Mouse (Mus musculus): ENCODE measurements around the gene Pde1c.
"Not testable (repeated sequence)": the region's sequence is repeated elsewhere in the genome, so short reads cannot be mapped to it uniquely, and the experiment has no call there.

Pde1c gene

DNA sequence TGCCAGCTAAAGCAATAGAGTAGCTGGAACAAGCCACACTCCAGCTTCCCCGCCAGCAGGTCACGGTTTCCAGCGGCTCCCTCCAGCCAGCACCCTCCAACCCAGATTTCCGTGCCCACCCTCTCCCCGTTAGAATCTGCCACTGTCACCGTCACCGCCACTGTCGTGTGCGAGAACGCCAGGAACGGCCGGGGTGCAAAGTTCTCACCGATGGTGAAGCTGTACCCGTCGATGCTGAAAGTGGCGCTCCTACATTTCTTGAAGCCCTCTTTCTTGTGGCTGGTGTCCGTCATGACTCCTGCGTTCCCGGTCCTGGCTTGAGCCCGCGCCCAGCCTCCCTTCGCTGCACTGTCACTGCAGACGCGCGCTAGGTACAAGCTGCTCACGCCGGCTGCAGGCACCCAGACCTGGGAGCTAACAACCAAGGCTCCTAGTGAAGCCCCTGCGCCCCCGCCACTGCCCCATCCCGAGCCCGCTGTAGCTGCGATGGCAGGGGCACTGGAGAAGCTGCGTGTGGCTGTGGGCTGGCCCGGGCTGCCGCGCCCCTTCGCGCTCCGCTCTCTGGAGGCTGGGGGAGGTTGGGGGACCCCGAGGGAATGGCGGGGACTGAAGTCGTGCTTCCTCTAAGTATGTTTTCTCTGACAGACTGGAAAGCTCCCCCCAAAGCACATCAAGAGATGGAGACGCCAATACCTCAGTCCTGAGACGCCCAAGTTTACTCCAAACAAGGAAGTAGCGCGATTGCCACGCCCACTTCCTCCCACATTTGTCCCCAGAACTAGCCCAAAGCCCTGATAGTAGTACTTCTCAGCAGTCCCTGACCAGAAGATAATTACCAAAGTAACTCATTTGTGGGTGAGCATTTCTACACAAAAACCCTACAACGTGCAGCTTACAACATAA lies at the start of gene Pde1c:
Pde1c (minus strand) TSS at position 634 of the 903 bp plus-strand sequence.
- DNase-seq: peak; percentile 15 to 34

DNA sequence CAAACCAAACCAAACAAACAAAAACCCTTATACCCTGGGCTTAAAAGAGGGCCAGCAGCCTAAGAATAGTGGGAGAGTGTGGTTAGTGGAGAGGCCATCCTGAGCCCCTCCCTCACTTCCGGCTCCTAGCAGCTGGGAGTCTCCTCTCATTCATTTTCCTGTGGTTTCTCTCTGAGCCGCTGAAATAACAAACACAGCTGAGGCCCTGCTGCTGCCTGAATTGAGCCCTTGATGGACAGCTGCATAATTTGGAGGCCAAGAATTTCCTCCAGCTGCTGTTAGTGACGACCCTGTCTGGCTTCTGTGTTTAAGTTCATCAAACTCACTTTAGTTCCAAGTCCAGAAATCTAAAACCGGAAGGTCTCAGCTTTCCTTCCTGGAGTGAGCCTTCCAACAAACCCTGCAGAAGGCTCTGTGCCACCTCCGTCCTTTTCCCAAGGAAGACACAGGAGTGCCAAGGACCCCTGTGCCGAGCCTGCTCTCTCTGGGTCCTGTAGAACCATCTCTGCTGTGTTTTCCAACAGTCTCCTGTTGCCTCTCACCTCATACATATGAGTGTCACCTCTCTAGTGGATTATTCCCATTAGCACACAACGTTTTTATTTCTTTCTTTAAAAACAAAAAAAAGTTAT lies 48.2 kb upstream of the Pde1c start:
- peak in 1 of 2 experiments; percentile 8 for DNase-seq

DNA sequence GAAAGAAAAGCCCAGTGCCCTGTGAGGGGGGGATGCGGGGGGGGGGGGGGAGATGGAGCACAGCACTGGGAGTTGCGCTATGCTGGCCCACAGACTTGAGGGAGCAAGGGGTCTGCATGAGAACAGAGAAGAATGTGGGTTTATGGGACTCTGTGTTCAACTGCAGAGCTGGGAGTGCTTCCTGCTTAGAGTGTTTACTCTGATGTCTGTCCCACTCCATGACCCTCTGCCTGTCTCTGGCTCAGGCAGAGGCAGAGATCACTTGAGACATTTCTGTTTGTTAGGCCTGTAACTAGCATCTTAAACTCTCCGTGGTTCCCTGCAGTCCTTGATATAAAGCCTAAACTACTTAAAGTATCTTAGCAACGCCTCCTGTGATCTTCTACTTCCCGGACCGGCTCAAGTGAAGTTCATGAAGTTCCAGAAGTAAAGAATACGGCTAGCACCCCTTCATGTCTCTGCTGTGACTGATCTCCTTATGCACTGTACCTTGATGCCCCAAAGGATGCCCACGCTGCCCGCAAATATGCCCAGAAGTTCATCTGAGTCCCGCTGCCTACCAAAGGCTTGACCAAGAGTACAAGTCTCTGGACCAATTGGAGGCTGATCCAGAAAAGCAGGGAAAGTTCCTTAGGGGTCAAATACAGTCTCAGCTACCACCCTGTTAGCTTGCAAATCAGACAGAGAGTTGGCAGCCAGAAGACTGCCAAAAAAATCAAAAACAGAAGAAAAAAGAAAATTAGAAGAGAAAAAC lies 47.5 kb upstream of the Pde1c start:
- DNase-seq: no peak

DNA sequence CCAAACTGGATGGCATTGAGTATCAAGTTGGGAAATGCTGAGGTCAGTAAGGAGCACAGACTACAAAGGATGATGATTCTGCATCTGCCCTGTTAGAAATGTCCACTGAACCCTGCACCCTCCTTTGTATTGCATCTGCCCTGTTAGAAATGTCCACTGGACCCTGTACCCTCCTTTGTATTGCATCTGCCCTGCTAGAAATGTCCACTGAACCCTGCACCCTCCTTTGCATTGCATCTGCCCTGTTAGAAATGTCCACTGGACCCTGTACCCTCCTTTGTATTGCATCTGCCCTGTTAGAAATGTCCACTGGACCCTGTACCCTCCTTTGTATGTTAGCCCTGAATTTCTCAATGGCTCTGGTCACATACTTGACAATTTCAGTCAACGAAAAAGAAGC lies 40.6 kb upstream of the Pde1c start:
- not testable (repeated sequence) for DNase-seq

DNA sequence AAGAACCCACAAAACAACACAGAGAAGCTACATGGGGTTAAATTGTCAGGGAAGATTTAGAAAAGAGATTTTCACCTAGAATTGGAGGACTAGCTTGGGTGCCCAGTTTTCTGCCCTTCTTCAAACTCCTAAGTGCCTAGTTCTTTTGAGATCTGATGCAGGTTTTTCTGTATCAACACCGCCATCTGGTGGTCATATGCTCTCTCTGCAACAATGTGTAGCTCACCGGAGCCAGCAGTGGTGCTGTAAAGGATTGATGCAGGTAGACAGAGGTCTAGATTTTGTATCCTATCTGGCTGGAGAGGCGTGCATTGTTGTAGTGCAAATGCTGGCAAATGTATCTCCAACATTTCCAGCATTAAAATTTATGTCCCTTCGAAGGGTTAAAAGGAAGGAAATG lies 39.4 kb upstream of the Pde1c start:
- peak; percentile 32 to 55 for DNase-seq

DNA sequence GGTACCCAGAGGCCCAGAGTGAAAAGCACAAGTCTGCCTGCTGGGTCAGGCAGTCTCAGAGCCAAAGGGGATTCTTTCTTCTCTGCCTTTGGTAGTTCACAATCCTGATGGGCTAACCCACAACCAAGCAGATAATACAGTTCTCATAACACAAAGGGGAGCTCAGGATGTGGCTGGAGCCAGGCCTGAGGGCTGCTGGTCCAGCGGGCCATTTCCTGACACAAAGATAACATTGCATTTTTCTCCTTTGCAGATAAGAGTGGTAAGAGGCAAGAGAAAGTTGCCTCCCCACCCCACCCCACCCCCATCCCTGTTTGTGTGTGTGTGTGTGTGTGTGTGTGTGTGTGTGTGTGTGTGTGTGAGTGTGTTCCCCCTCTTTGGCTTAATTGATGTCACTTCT lies 10.7 kb upstream of the Pde1c start:
- DNase-seq: no peak

DNA sequence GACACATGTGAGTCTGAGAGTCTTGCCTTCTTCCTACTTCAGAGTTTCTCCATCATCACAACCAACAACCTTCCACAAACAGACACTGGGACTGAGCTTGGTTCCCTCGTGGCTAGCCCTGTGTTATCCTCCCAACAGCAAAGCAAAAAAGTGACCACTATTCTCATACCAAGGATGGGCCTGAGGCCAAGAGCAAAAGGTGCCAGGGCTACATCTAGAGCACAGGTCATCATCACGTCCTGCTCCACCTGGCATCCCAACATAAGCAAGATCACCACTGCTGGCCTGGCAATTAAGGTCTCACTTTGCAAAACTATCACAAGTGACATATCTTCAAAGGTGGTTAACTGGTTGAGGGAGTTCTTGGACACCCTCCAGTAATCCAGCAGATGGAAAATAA lies 8.0 kb downstream of the Pde1c start:
- DNase-seq: no peak

DNA sequence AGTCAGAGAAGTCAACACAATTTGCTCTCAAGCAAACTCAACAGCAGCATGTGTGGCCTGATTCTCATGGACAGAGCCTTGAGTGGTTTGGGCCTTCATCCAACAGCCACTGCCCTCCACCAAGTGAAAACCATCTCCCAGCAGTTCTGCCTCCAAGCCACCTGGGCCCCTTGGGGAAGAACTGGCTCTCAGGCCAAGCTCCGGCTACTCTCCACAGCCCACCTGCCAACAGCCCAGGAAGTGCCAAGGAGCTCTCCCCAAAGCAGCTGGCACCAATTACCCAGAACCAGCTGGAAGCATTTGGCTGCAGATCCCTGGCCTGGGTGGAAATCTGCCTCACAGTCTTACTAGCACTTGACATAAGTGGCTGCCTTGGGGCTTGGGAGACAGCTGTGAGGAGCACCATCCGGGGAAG lies 8.4 kb downstream of the Pde1c start:
- DNase-seq: no peak

DNA sequence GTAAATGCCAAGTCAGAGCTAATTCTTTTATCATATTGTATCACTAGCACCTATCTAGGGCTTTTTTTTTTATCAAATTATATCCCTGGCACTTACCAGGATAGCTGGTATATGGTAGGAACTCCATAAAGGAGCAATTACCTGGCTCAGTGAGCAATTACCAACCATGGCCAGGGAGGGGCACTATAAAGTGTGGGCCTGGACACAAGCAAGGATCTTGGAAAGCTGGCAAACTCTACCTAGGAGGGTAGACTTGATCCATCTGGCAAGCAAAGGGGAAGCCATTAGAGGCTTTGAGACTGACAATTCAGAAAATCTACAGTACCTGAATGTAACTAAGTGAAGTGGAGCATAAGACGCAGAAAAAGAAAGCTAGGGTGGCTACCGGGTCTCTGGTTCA lies 10.2 kb downstream of the Pde1c start:
- no peak for DNase-seq

DNA sequence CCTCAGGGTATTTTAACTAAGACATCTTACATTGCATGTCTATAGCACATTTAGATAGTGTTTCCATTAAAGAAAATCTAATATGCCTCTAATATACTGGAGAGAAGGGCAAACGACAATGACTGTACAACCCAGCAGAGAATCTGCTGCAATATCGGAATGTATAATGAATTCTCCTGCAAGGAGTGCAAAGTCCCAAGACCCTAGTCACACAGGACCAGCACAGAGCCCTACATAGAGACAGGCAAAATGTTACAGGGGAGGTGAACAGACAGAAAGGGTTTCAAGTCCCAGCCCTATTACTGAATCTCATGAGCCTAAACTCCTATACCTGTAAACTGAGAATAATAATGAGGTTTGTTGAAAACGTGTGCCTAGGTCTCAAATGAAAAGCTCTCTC lies 13.1 kb downstream of the Pde1c start:
- DNase-seq: no peak

DNA sequence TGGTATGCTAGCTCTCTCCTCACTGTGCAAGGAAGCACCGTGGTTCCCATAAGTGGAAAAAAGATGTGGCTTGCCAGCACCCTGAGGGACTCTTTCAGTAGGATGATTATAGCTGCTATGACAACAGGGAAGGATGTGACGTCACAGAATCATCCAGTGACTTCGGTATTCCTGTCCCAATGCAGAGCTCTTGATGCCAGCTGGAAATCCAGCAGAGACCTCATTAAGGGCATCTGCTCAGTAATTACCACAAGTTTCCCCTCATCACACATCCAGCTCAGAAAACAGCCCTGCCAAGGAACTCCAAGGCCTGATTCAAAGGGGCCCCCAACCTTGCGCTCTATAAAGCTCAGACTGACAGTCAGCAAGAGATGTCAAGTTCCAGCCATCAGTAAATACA lies 13.5 kb downstream of the Pde1c start:
- no peak for DNase-seq

DNA sequence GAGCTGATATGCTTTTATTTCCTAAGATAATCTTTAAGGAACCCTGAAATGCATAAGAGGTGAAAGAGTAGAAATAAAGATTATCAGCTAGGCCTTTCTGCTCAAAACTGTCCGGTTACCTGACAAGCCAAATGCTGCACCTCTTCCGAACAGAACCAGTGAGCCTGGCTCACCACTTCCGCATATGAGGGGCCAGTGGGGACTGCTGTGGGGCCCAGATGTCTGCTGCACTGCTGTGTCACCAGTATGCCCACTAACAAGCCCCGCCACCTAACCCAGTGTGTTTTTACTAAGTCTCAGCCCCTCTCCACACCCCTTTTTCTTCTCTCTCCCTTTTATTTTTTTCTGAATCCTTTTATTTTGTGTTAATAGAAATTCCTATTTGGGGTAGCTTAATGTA lies 17.9 kb downstream of the Pde1c start:
- DNase-seq: no peak

DNA sequence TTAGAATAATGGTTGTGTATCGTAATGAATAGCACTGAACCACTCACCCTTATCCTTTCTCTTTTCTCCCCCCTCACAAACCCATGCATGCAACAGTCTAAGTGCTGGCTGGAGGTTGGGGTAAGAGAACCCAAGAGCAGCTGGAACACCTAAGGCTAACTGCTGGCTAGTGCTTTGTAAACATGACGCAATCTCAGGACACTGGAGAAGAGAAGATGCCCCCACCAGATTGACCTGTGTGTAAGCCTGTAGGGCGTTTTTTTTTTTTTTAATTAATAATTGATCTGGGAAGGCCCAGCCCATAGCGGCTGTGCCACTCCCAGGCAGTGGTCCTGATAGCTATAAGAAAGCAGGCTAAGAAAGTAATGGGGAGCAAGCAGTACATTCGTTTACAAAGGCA lies 28.7 kb downstream of the Pde1c start:
- DNase-seq: no peak

DNA sequence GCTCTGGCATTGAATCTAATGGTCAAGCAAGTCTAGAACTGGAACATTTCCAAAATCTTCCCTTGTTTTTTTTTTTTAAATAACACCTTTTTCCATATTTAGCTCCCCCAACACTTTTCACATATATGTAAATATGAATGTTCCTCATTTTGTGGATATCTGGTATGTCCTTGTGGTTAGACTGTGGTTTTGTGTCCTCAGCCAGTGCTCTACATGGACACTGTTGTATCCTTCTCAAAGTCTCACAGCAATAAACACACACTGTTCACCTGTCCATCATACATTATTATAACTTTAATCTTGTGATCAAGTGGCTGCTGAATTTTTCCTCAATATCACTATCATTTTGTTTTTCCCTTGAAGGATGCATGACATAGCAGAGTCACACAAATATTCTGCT lies 34.2 kb downstream of the Pde1c start:
- DNase-seq: no peak

DNA sequence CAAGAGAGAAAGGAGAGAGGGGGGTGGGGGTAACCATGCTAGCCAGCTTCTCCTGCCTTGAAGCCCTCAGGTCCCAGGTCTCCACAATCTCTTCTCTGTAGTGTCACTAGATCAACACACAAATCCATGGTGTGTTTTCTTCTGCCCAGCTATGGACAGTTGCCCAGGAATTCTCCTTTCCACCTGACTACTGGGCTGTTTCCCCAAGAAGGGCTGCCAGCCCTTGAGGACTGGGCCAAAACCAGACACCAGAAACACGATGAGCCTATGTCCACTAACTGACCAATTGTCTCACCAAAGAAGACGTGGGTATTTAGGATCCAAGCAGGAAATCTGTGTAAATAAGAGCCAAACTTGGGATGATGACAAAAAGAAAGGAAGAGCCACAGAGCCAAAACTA lies 36.6 kb downstream of the Pde1c start:
- DNase-seq: no peak

DNA sequence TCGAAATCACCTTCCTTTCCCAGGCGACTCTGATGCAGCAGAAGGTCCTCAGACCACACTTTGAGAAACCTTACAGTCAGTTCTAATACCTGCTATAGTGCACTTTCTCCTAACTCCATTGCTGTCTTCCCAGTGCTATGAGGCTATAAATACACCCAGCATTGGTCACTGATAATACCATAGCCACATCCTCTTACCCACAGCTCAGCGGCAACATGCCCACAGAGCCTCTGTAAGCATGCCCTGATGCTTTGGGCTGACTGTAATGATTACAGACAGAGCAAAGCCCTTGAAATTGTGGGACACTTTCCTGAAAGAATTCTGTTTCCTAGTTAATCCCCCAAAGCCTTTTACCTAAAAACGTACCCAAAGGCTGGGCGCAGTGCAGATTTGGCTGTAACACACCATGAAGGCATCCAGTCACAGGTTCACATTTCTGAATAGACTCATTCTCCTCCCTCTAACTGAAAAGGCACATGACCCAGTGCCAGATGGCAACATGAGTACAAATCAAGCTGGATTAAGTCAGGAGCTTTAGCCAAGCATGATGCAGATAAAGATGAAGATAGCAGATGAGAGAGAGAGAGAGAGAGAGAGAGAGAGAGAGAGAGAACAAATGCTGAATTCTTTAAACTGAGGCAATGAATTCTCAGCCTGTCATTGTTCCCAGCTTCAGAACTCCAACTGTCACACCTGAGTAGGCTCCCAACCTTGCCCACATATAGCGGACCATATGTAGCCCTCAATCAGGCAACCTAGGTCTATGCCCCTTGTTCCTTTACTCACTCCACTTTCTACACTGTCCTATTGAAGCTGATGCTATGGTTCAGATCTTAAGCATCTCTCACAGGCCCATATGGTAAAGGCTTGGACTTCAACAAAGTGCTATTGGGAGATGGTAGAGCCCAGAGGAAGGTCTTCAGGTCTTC lies 44.7 kb downstream of the Pde1c start:
- DNase-seq: no peak

DNA sequence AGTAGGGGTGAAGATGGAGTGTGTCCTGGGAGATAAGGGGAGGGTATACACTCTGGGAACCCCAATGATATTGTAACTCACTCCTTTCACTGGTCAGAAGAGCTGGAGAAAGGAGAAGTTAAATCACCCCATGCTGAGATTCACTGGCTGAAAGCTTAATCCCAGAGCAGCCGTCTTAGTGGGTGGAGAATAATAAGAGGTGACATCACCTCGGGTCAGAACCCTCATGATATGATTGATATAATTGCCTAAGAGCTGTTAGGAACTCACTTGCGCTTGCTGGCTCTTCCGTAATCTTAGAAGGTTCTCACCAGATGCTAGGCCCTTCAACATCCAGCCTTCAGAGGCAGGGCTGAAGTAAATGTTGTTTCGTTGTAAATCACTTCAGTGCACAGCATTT lies 79.7 kb downstream of the Pde1c start:
- DNase-seq: no peak

DNA sequence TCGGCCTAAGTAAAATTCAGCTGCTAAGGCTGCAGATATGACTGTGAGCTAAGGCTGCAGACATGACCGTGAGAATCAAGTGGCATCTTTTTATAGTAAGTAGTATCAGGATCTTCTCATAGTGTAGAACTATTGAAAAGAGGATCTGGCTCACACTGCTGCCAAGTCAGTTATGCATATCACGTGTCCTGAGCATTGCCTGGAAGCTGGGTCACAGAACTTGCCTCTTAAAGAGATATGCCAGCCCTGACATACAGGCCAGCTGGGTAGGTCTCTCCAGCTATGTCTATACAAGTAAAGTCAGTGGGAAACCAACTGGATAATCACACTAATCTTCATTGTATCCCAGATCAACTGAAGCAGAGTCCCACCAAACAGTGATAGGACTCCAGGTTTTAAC lies 83.8 kb downstream of the Pde1c start:
- no peak for DNase-seq

DNA sequence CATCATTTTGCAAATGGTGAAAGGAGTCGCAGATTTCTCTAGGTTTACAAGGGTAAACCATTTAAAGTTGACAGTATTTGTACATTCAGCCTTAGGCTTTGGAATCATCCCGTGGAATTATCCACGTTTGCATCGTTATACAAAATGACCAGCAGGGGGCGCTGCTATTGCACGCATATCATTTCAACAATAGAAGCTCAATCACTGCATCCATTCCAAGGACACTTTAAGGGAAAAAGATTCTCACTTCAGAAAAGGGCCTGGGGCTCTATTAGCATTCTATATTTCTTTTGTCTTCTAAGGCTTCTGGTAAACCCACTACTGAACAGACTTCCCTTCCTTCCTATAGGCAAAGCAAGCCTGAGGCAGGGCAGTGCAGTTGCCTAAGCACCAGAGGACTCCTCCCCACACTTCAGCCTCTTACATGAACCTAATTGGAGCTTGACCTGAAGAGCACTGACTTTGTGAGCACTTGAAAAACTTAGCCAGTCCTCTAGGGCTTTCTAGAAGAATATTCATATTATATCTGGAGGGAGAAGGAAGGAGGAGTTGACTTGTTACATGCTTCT lies 87.9 kb downstream of the Pde1c start:
- peak in 1 of 2 experiments; percentile 13 for DNase-seq

DNA sequence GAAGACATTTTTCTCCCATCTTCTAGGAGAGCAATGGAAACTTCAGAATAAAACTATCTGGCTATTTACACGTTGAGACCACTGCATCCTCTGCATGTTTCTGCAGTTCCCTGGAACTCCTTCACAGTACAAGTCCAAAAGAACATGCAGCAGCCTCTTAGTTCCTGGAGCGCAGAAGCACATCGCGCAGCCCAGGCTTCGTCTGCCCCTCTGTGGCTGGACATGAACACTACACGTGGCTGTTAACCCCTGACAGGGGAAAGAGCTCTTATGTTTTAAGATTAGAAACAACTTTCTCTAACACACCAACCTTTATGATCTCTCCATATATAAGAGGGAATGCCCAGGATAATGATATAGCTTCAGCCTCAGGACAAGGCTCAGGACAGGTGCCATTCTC lies 92.3 kb downstream of the Pde1c start:
- DNase-seq: no peak

DNA sequence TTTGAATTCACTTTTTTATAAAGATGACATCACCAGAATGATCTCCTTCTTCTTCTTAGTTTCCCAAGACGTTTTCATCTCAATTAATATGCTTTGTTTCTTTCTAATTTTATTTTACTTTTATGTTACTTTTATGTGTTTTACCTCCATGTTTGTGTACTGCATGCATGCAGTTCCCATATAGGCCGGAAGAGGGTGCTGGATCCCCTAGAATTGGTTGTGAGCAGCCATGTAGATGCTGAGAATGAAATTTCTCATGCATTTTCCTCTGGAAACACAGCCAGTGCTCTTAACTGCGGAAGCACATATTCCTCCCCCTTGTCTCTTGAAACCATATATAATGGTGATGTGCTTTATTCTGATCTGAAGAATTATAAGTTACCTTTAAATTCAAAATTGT lies 110.8 kb downstream of the Pde1c start:
- no peak for DNase-seq

DNA sequence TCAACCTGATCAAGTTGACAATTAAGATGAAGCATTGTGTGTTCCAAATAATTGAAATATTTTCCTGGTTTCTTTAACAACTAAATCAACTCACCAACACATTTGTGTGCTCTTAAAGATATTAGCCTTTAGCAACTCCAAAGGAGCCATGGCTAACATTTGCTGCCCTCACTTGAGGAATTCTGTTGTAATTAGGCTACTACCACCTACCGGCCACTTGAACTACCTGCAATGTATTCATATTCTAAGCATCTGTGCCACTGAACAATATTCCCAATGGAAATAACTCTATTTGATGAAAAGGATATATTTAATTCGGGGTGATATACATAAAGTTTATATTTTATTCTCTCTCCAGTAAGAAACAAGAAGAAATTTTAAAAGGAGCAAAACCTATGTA lies 121.0 kb downstream of the Pde1c start:
- DNase-seq: no peak

Measured in lung, adult 18-20 months (tissue).